Mouse (Mus musculus): ENCODE measurements at regions not wholly inside any gene's neighbourhood (a gene's known extent, or its start where the extent isn't known, plus 50 kb on each side); places are given as distances from the start of the nearest gene placed in this dataset.

- DNase-seq (ENCODE audit: low read depth, low spot score), result no peak
These were observed 126.8 kb upstream of the Irf2bp2 start for GRCm38 (mm10) chr8:126720473-126721145.

DNA sequence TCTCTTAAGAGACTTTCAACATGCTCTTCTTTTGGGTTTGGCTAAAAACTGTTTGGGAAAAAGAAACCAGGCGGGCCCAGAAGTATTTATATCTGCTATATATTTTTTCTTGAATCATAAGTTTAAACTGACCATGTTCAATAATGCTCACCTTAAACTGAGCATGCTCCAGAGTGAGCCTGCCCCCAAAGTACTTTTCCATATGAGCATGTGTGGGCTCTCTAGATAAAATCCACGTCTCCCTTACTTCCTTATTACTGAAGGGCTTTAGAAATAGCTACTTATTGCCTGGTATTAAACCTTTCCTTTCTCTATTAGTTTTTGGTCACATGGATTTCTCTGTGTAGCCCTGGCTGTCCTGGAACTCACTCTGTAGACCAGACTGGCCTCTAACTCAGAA, 126.0 kb upstream of the Irf2bp2 start:
- DNase-seq (ENCODE audit: low read depth, low spot score), result no peak

- no peak for DNase-seq (ENCODE audit: low read depth, low spot score)
These were observed 123.9 kb upstream of the Irf2bp2 start for GRCm38 (mm10) chr8:126717652-126718155.

DNA sequence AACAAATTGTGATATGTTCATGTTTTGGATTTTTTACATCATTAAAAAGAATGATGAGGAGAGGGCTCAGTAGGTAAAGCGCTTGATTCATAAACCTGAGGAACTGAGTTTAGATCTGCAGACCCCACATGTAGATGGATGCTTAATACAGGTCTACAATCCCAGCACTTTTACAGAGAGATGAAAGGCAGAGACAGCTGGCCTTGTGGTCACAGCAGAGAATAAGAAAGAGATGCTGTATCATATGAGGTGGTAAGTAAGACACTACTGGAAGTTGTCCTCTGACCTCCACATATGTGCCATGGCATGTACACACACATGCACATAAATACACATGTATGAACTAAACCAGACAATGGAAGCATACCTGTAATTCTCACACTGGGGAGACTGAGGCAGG, 121.9 kb upstream of the Irf2bp2 start:
- no peak for DNase-seq (ENCODE audit: low read depth, low spot score)

- no peak for DNase-seq (ENCODE audit: low read depth, low spot score)
These were observed 119.9 kb upstream of the Irf2bp2 start for GRCm38 (mm10) chr8:126713602-126714145.

- DNase-seq (ENCODE audit: low read depth, low spot score), result no peak
These were observed 119.4 kb upstream of the Irf2bp2 start for GRCm38 (mm10) chr8:126713181-126713580.

- no peak for DNase-seq (ENCODE audit: low read depth, low spot score)
These were observed 119.0 kb upstream of the Irf2bp2 start for GRCm38 (mm10) chr8:126712749-126713148.

DNA sequence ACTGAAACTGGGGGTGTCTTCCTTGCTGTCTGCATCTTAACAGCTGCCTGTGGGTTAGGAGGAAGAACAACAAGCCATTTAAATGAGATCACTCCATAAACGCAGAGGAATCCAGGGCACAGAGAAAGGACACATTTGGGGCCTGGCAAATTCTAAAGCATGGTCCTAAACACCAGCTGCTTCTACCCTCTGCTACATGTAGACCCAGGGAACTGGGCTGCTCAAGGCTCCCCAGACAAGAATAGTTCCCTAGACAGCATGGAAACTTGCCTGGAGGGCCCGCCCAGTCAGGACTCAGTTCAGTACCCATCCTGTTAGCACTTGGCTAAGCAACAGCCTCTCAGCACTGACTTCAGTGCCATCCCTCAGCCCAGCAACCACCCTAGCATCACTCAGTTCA, 115.2 kb upstream of the Irf2bp2 start:
- no peak for DNase-seq (ENCODE audit: low read depth, low spot score)

DNA sequence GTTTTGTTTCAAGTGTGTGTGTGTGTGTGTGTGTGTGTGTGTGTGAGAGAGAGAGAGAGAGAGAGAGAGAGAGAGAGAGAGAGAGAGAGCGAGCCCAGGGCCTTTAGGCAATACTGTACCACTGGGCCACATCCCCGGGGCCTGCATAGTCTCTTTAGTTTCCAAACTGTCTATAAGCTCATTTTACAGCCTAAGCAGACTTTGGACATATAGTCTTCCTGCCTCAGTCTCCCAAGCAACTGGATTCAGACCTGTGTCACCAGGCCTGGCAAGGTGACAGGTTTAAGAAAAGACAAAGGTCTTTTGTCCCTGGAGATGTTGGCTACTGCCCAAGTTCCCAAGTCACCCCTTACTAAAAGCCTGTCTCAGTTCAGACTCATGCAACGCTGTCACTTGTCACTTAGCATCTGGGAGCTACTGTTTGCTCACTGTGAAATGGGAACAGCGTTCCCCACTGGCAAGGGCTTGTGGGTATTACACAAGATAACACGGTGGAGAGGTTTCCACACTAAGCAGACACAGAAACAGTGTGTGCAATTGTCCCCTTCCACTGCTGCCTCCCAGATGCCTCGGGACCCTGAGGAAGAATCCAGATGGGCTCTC, 113.6 kb upstream of the Irf2bp2 start:
- no peak for DNase-seq (ENCODE audit: low read depth, low spot score)

DNA sequence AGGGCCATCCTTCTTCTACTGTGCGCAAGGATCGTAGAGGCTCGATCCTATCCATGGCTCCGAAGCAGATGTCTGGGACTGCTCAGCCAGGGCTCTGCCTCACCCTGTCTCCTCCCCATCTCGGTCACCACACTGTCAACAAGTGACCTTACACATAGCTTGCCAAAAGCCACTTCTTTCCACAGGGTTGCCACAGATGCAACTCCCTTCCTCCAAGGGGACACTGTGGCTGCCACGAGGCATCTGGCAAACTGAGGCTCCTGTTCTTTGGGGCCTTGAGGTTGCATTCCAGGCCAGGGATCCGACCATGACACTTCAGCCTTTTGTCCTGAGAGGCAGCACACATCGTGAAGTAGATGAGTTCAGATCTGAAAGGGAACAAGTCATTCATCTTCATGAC, 112.5 kb upstream of the Irf2bp2 start:
- no peak for DNase-seq (ENCODE audit: low read depth, low spot score)

- DNase-seq (ENCODE audit: low read depth, low spot score), result no peak
These were observed 111.6 kb upstream of the Irf2bp2 start for GRCm38 (mm10) chr8:126705391-126705790.

DNA sequence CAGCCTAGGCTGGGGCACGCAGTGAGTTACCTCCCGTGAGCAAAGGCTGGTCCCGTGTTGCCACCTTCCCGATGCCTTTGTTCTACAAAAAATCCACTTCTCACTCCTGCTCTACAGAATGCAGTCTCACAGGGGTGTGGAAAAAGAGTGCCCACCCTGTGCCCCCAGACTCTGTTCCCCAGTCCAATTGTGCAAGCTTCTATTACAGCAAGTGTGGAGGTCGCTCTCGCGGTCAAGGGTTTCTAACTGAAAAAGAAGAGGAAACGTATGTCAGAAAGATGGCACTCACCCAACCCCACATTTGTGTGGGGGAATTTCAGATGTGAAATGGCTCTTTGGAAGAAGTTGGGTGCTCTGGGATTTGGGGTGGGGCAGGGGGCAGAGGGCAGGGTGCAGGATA, 110.9 kb upstream of the Irf2bp2 start:
- DNase-seq (ENCODE audit: low read depth, low spot score), result no peak

- DNase-seq (ENCODE audit: low read depth, low spot score), result no peak
These were observed 109.8 kb upstream of the Irf2bp2 start for GRCm38 (mm10) chr8:126703546-126703945.

DNA sequence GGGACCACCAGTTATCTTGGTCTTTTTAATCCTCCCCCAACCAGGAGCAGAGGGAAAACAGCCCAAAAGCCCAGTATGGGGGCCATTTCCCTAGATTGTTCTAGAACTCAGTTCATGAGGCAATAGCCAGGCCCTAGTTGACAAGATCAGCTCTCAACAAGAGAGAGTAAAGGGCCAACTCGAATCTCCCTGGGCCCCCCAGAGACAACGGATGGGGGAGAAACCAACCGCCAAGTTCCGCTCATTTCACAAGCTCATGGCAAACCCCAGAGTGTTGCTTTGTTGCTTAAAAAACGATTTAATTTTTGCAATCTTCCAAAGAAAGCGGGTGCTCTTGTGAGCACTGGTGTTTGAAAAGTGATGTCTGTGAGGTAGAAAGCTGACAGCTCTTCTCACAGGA, 108.5 kb upstream of the Irf2bp2 start:
- DNase-seq (ENCODE audit: low read depth, low spot score), result no peak

- no peak for DNase-seq (ENCODE audit: low read depth, low spot score)
These were observed 105.6 kb upstream of the Irf2bp2 start for GRCm38 (mm10) chr8:126699389-126699775.

- no peak for DNase-seq (ENCODE audit: low read depth, low spot score)
These were observed 105.0 kb upstream of the Irf2bp2 start for GRCm38 (mm10) chr8:126698601-126699388.

DNA sequence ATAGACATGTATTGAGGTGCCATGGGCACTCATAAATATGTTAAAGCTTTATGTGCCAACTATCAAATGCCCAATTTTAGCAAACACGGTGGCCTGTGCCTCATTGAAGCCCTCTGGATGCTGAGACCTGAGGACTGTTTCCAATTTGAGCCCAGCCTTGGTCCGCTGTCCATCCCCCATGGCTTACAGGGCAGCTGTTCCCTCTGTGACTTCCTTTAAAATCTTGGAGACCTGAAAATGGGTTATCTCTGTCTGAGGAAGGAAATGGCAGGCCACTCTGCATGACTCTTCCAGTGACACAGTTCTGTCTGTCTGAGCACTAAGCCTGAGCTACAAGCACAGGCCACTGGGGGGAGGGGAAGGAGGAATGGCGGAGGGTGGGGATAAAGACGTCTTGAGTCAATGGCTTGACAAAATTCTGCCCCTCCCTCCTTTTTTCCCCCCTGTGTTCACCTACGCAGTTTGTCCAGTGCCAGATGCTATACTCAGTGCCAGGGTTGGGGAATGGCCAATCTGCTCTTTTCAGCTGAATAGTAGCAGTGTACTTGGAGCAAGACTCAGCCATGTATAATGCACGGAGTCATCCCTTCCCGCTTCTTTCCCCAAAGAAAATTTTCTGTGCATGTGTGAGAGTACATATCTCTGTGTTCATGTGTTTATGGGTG, 102.7 kb upstream of the Irf2bp2 start:
- DNase-seq (ENCODE audit: low read depth, low spot score), result no peak

GRCm38 (mm10) chr8:126694370-126694769, 100.6 kb upstream of the Irf2bp2 start:
- DNase-seq (ENCODE audit: low read depth, low spot score), result no peak

DNA sequence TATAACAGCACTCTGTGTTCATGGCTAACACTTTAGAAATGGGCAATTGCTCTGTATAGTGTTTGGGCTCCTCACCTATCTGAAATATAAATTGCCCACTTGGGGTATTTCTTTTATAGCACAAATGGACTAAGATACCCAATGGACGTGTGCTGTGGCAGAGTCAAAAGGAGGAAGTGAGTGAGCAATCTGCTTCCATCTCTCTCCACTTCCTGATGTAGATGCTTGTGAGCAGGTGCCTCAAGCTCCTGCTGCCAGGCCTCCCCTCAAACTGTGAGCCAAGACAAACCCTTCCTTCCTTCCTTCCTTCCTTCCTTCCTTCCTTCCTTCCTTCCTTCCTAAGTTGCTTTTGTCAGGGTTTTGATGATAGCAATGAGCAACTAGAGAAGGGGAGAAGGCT, 99.9 kb upstream of the Irf2bp2 start:
- no peak for DNase-seq (ENCODE audit: low read depth, low spot score)

- DNase-seq (ENCODE audit: low read depth, low spot score), result no peak
These were observed 98.9 kb upstream of the Irf2bp2 start for GRCm38 (mm10) chr8:126692711-126693110.

GRCm38 (mm10) chr8:126692263-126692662, 98.5 kb upstream of the Irf2bp2 start:
- no peak for DNase-seq (ENCODE audit: low read depth, low spot score)

GRCm38 (mm10) chr8:126688450-126688849, 94.7 kb upstream of the Irf2bp2 start:
- no peak for DNase-seq (ENCODE audit: low read depth, low spot score)

All from embryo, embryonic 11.5 days (tissue).